Mouse (Mus musculus) WW6 (cell line): ENCODE measurements around the gene Vgll4.

ENCODE experiments used
- DNase-seq: peaks from one replicate; pipeline ENCODE4 v3.0.0-alpha.2; 2013; ENCODE audit warnings: low read depth, low spot score

Gene Vgll4

GRCm38 (mm10) chr6:114918994-114919393, 50.8 kb downstream of the Vgll4 start:
- DNase-seq, result no peak

- DNase-seq, result no peak
These were observed 51.8 kb downstream of the Vgll4 start for GRCm38 (mm10) chr6:114917770-114918635.

GRCm38 (mm10) chr6:114917129-114917528, 52.7 kb downstream of the Vgll4 start:
- DNase-seq, result no peak

- no peak for DNase-seq
These were observed 53.1 kb downstream of the Vgll4 start for GRCm38 (mm10) chr6:114916715-114916992.

GRCm38 (mm10) chr6:114915915-114916714, 53.7 kb downstream of the Vgll4 start:
- no peak for DNase-seq

GRCm38 (mm10) chr6:114914041-114914716, 55.6 kb downstream of the Vgll4 start:
- DNase-seq, result no peak

- DNase-seq, result no peak
These were observed 56.7 kb downstream of the Vgll4 start for GRCm38 (mm10) chr6:114913142-114913541.

- DNase-seq, result no peak
These were observed 58.3 kb downstream of the Vgll4 start for GRCm38 (mm10) chr6:114911540-114911939.

- no peak for DNase-seq
These were observed 60.0 kb downstream of the Vgll4 start for GRCm38 (mm10) chr6:114909801-114910200.

- no peak for DNase-seq
These were observed 62.3 kb downstream of the Vgll4 start for GRCm38 (mm10) chr6:114907459-114907858.

GRCm38 (mm10) chr6:114906209-114906608, 63.6 kb downstream of the Vgll4 start:
- DNase-seq, result no peak

GRCm38 (mm10) chr6:114905253-114906028, 64.4 kb downstream of the Vgll4 start:
- no peak for DNase-seq

- no peak for DNase-seq
These were observed 65.0 kb downstream of the Vgll4 start for GRCm38 (mm10) chr6:114904818-114905217.

GRCm38 (mm10) chr6:114904233-114904632, 65.6 kb downstream of the Vgll4 start:
- no peak for DNase-seq

GRCm38 (mm10) chr6:114901921-114902320, 67.9 kb downstream of the Vgll4 start:
- no peak for DNase-seq

GRCm38 (mm10) chr6:114901321-114901824, 68.4 kb downstream of the Vgll4 start:
- no peak for DNase-seq

GRCm38 (mm10) chr6:114900194-114900593, 69.6 kb downstream of the Vgll4 start:
- DNase-seq, result no peak

GRCm38 (mm10) chr6:114899652-114900051, 70.1 kb downstream of the Vgll4 start:
- DNase-seq, result no peak

GRCm38 (mm10) chr6:114898949-114899348, 70.8 kb downstream of the Vgll4 start:
- no peak for DNase-seq

GRCm38 (mm10) chr6:114896281-114896680, 73.5 kb downstream of the Vgll4 start:
- DNase-seq, result no peak

- no peak for DNase-seq
These were observed 74.6 kb downstream of the Vgll4 start for GRCm38 (mm10) chr6:114895191-114895590.
